Mouse (Mus musculus): ENCODE results near the gene Ptprj.

DNA sequence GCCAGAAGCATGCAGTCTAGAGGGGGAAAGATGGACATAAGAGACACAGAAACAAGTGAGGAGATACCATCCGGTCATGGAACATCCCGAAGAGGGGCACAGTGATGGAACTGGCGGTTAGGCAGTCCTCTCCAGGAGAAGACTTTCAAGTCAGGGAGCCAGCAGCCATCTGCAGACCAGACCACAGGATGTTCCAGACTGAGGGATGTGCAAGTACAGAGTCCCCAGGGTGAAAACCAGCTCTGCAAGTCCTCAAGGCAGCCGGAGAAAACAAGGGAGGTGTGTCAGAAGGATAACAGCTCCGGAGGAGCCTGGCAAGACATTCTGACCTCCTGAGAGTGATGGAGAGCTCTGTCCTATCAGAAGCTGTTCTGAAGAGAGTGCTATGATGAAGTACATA, 40.4 kb upstream of the Ptprj start:
- TF ChIP-seq POLR2A (IDR thresholded peaks at IDR 0.05; ENCODE audit: insufficient read depth, low read depth, low read length) (no peak), CTCF (IDR thresholded peaks at IDR 0.05) (no peak)

Data from heart, adult 2 months (tissue).